Mouse (Mus musculus) lung, embryonic 16.5 days (tissue): ENCODE data around the gene Sash1. TPM values are rescaled to one million over a fixed set of nuclear protein-coding genes. Genes with fewer than 3 reads are reported as not detected.

Experiments
- ATAC-seq: fragments of 200-750 bp; cut with Nextera tagmentation; 2 replicates; pipeline ENCODE4 v1.8.0; 2017; ENCODE audit warnings: low read depth, mild to moderate bottlenecking, moderate library complexity
- H3K27ac ChIP-seq: fragments of 300-500 bp; sonication (generic); 2 replicates; pipeline ENCODE4 v1.5.1; 2014; ENCODE audit warnings: mild to moderate bottlenecking, control low read depth, low read length
- H3K27me3 ChIP-seq: fragments of 300-500 bp; sonication (generic); 2 replicates; pipeline ENCODE4 v1.6.1; 2014; ENCODE audit warnings: low read depth, low read length, mixed read lengths; ENCODE audit not compliant: control insufficient read depth, insufficient read depth
- H3K36me3 ChIP-seq: fragments of 300-500 bp; sonication (generic); 2 replicates; pipeline ENCODE4 v1.6.1; 2014; ENCODE audit warnings: low read length; ENCODE audit not compliant: control insufficient read depth, insufficient read depth
- H3K4me1 ChIP-seq: fragments of 300-500 bp; sonication (generic); replicated peaks from 2 replicates; pipeline ENCODE4 v1.6.1; 2014; ENCODE audit warnings: low read length, mixed read lengths; ENCODE audit not compliant: control insufficient read depth, insufficient read depth
- H3K4me2 ChIP-seq: fragments of 300-500 bp; sonication (generic); 2 replicates; pipeline ENCODE4 v1.6.1; 2014; ENCODE audit warnings: low read depth, low read length, control low read depth
- H3K4me3 ChIP-seq: fragments of 300-500 bp; sonication (generic); 2 replicates; pipeline ENCODE4 v1.5.1; 2014; ENCODE audit warnings: mild to moderate bottlenecking, low read length, control low read depth
- H3K9ac ChIP-seq: fragments of 300-500 bp; sonication (generic); 2 replicates; pipeline ENCODE4 v1.6.1; 2014; ENCODE audit warnings: low read length, control low read depth
- H3K9me3 ChIP-seq: fragments of 300-500 bp; sonication (generic); 2 replicates; pipeline ENCODE4 v1.6.1; 2016; ENCODE audit warnings: low read length; ENCODE audit not compliant: control insufficient read depth
- WGBS: fragments of 180-500 bp; shearing (Covaris S2); extraction: QIAGEN DNeasy Blood & Tissue Kit; methylation state at CpG from one replicate; pipeline ENCODE4 v1.1.7; 2014; 5-methylcytosine and 5-hydroxymethylcytosine counted together
- polyA plus RNA-seq: library from polyadenylated mRNA; unstranded; fragments of >200 nt; fragmentation: Nextera tagmentation; extraction: Ambion mirVana; gene quantifications from 2 replicates; pipeline ENCODE4 v1.2.1, GENCODE M21; 2015

The Sash1 gene
- polyA plus RNA-seq, 1 experiment from 2014 or later = 4.1 TPM

DNA sequence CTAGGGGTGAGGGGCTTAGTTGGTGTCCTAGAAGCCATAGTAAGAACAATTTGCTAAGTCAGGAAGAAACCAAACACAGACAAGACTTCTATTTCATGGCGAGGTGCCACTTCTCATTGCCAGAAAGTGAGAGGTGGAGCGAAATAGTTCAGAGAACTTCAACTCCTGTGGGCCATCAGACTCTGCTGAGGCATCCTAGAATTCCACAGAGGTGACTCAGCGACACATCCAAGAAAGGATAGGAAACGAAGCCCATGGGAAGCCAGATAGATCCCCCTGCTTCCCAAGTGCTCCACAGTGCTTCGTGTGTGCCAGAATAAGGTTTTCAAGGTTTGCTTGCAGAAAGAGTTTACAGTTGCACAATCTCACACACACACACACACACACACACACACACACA lies 209.1 kb downstream of the Sash1 start:
- ATAC-seq = no peak
- H3K9me3 ChIP-seq = no peaks in the 10 kb centered on the region
- H3K27ac ChIP-seq = no peak overlapping the region
- WGBS = 62% methylated on average over 5 of the region's 5 CpGs
- H3K4me3 ChIP-seq = no peak overlapping the region
- no peak overlapping the region for H3K4me2 ChIP-seq
- H3K27me3 ChIP-seq = no peaks in the 10 kb centered on the region
- H3K36me3 ChIP-seq = no peaks in the 10 kb centered on the region
- H3K4me1 ChIP-seq = no peaks in the 10 kb centered on the region
- no peak overlapping the region for H3K9ac ChIP-seq
